Mouse (Mus musculus) lung, postnatal 14 days (tissue): ENCODE measurements around the gene Foxo6.

Experiments used
- DNase-seq: peaks from one replicate; pipeline ENCODE4 v3.0.0; 2021

Gene Foxo6

GRCm38 (mm10) chr4:120242783-120243262 lies 44.3 kb downstream of the Foxo6 start:
- peak; percentile 69 for DNase-seq

- no peak for DNase-seq
These were observed 46.0 kb downstream of the Foxo6 start for GRCm38 (mm10) chr4:120241106-120241505.

- no peak for DNase-seq
These were observed 47.7 kb downstream of the Foxo6 start for GRCm38 (mm10) chr4:120239419-120239818.

- no peak for DNase-seq
These were observed 53.9 kb downstream of the Foxo6 start for GRCm38 (mm10) chr4:120233243-120233642.

- no peak for DNase-seq
These were observed 54.6 kb downstream of the Foxo6 start for GRCm38 (mm10) chr4:120232541-120232940.

- no peak for DNase-seq
These were observed 55.2 kb downstream of the Foxo6 start for GRCm38 (mm10) chr4:120231982-120232381.

GRCm38 (mm10) chr4:120230256-120230649 lies 56.9 kb downstream of the Foxo6 start:
- DNase-seq = peak; percentile 80

- DNase-seq = no peak
These were observed 57.5 kb downstream of the Foxo6 start for GRCm38 (mm10) chr4:120229505-120230255.

- no peak for DNase-seq
These were observed 58.5 kb downstream of the Foxo6 start for GRCm38 (mm10) chr4:120228613-120229012.

GRCm38 (mm10) chr4:120227224-120227623 lies 59.9 kb downstream of the Foxo6 start:
- no peak for DNase-seq

GRCm38 (mm10) chr4:120226682-120227081 lies 60.5 kb downstream of the Foxo6 start:
- no peak for DNase-seq

GRCm38 (mm10) chr4:120225135-120225780 lies 61.9 kb downstream of the Foxo6 start:
- peak; percentile 83 for DNase-seq

- peak; percentile 44 for DNase-seq
These were observed 63.3 kb downstream of the Foxo6 start for GRCm38 (mm10) chr4:120223805-120224204.

GRCm38 (mm10) chr4:120223108-120223745 lies 63.9 kb downstream of the Foxo6 start:
- no peak for DNase-seq

GRCm38 (mm10) chr4:120221708-120222107 lies 65.4 kb downstream of the Foxo6 start:
- DNase-seq = no peak

GRCm38 (mm10) chr4:120218878-120219277 lies 68.3 kb downstream of the Foxo6 start:
- no peak for DNase-seq
